Mouse (Mus musculus): Measurements from ENCODE around the gene Mab21l1. TPM values are rescaled to one million over a fixed set of nuclear protein-coding genes. Genes with fewer than 3 reads are reported as not detected.

The Mab21l1 gene
- polyA plus RNA-seq, 1 experiment from 2014 or later: 46.8 TPM

- ATAC-seq (ENCODE audit: low FRiP score, low read depth): no peak
- H3K9ac ChIP-seq: no peak overlapping the region
- WGBS: 25% methylated on average over 10 of the region's 10 CpGs
- no peaks in the 10 kb centered on the region for H3K9me3 ChIP-seq
- H3K4me3 ChIP-seq: no peak overlapping the region
- peaks cover 9% of the 10 kb centered on the region for H3K4me1 ChIP-seq
- no peaks in the 10 kb centered on the region for H3K27me3 ChIP-seq
- H3K36me3 ChIP-seq: no peaks in the 10 kb centered on the region
- H3K27ac ChIP-seq: no peak overlapping the region
- no peak overlapping the region for H3K4me2 ChIP-seq (replicated peaks)
Observed at GRCm38 (mm10) chr3:55828481-55829256, 46.4 kb downstream of the Mab21l1 start.

GRCm38 (mm10) chr3:55830226-55830625 lies 47.9 kb downstream of the Mab21l1 start:
- no peak overlapping the region for H3K4me3 ChIP-seq
- H3K27ac ChIP-seq: no peak overlapping the region
- 23% methylated on average over 5 of the region's 5 CpGs for WGBS
- no peaks in the 10 kb centered on the region for H3K36me3 ChIP-seq
- H3K9me3 ChIP-seq: no peaks in the 10 kb centered on the region
- H3K9ac ChIP-seq: no peak overlapping the region
- ATAC-seq (ENCODE audit: low FRiP score, low read depth): no peak
- no peak overlapping the region for H3K4me2 ChIP-seq (replicated peaks)
- peaks cover 9% of the 10 kb centered on the region for H3K4me1 ChIP-seq
- no peaks in the 10 kb centered on the region for H3K27me3 ChIP-seq
